Mouse (Mus musculus) kidney, postnatal 36 days (tissue): ENCODE measurements around the gene Gm20388.

Experiments used
- DNase-seq, 2 experiments: peaks; one replicate each; pipeline ENCODE4 v3.0.0; 2021 to 2022; ENCODE audit warnings: mixed read lengths in 2 of 2

Gene Gm20388

DNA sequence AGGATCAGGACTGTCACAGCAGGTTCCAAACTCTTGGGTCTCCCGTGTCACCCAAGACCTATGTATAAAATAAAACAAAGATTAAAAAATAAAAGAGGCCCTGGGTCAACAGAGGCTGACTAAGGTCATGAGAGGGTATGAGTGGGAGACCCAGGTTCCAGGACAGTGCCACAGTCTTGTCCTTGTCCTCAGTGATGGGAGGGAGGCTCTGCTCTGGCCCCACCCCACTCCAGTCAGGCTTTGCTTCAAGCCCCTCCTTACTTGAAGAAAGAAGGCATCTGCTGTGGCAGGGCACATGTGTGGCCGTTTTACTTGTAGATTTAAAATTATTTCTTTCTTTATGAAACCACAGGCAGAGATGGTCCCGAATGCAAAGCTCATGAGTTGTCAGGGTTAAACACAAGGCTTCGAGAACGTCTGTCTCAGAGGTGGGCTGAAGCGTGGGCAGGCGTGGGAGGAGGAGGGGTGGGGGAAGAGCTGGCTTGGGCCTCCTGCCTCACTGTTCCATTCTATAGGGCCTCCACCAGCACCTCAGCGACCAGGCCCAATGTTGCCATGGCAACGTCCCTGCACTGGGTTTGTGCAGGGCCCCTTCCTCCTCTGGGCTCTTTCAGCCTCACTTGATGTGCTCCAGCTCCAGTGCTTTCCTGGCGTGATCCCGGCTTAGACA, 4188.4 kb downstream of the Gm20388 start:
- DNase-seq, result no peak

DNA sequence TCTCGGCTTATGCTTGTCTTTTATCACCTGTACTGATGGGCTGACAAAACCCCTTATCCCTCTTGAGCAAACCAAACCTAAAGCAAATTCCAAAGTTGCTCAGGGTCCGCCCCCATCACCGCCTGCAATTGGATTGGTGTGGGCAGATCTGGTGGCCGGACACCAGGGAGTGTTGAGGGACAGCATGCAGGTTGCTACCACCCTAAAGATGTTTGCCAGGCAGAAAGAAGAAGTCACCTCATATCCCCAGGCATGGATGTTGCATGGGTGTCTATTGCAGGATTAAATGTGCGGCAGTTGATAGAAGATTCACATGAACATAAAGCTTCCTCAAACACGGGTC, 4189.0 kb downstream of the Gm20388 start:
- no peak for DNase-seq

DNA sequence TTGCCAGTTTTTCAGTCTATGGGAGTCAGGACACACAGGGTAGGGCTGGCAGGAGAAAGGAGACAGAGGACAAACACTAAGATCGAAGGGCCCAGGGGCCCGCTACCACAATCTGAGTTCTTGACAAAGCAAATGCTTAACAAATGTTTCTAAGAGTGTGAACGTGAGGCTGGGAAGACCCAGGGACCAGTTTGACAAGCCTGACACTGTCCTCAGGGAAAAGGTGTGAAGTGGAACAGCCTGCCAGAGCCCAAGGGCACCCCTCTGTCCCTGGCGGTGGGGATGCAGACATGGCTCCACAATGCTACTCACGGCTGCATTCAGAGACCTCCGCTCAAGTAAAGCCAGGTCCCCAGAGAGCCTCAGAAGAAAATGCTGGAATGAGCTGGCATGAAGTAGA, 4195.2 kb downstream of the Gm20388 start:
- no peak for DNase-seq

DNA sequence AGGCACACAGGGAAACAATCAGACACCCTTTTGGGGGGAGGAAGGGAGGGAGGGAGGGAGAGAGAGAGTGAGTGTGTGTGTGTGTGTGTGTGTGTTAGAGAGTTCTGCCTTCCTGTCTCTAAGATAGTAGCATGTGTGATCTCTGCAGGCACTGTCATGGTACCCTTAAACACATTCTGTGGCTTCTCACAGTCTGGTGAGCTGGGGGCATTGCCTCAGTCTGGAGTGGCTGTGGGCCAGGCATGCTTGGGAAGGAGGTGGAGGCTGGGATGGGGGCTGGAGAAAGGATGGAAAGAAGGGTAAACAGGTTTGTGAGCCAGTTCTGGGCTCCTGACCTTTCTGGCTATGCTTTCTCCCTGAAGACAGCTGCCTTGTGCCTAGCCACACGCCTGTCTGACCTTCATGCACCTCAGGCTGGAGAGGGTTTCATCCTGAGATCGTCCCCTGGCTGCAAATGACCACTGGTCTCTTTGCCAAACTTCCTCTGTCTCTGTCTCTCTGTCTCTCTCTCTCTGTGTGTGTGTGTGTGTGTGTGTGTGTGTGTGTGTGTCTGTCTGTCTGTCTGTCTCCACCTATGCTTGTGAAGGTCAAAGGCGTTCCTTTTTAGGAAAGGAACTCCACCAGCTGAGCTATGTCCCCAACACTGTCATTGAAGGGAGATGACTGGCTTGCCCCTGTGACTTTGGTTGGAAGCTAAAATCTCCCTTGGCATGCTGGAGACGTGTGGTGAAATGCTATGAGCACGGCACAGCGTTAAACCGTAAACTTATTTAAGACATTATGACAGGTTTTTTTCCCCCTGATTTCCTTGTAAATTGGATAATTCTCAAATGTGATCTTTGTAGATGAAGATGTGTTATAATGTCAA, 4195.9 kb downstream of the Gm20388 start:
- no peak for DNase-seq

DNA sequence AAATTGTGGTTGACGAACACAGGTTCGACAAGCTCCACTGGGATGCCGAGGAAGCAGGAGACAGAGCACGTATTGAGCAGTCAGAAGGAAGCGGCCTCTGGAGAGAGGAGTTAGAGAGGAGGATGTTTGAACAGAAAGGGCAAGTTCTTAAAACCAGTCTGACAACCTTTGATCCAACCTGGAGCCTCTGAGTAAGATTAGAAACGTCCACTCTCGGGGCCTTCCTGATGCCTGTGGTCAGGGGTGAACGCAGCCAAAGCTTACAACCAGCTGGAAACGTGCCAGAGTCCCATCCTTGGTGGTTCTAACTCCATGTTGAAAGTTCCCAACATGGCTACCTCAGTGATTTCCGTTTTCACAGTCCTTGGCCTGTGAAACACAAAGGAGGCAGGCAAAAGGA, 4202.5 kb downstream of the Gm20388 start:
- no peak for DNase-seq

DNA sequence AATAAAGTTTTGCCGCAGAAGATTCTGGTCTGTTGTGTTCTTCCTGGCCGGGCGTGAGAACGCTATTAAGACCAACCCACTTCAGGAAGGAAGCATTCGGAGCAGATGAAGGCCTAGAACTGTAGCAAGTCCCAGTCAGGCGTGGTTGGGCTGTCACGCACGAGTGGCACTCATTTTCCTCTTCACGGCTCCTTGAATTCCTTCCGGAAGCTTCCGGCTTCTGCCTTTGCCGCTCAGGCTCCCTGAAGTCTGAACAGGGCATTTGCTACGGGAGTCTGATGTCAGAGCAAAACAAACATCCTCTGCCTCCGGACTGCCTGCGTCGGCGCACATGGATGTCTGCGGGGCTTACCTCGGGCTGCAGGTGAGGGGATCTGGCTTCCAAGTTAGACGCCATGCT, 4214.6 kb downstream of the Gm20388 start:
- peak in 1 of 2 experiments; percentile 8 for DNase-seq

DNA sequence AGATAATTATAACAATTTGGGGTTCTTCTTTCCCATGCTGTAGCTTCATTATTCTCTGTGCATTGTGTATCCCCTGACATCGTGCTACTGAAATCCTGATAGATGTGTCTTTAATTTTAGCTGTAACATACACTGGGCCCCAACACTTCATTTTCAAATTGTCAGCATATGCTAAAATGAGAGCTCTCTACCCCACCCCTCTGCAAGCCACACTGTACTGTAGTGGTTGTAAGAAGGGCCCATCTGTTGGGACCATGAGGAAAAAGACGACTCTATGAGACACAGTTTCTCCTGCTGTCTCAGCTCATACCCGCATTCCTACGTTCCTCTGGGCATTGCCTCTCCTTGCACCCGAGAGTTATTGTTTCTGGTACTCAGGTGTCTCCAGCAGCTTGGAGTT, 4226.6 kb downstream of the Gm20388 start:
- no peak for DNase-seq

DNA sequence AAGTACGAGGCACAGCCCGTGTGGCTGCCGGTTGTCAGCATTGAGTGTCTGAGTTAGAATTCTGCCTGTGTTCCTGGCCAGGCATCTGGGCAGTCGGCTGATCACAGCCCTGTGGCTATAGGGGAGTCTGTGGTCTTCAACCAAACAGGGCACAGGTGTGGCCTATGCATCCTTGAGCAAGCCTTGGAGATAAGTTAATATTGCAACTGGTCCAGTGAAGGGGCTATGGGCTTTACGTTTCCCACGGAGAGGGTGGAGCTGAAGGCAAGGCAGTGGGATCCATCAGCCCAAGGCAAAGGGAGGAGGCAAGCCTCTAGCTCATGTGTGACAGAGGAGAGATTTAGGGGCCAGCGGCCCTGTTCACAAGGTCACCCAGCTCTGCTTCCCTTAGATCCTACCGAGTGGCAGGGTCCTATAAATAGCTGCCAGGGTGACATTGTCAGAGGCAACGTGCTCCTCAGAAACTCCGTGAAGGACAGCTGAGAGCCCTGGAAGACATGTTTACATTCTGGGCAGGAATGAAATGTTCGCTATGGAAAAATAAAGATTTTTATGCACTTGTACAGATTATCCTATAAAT, 4229.7 kb downstream of the Gm20388 start:
- no peak for DNase-seq

DNA sequence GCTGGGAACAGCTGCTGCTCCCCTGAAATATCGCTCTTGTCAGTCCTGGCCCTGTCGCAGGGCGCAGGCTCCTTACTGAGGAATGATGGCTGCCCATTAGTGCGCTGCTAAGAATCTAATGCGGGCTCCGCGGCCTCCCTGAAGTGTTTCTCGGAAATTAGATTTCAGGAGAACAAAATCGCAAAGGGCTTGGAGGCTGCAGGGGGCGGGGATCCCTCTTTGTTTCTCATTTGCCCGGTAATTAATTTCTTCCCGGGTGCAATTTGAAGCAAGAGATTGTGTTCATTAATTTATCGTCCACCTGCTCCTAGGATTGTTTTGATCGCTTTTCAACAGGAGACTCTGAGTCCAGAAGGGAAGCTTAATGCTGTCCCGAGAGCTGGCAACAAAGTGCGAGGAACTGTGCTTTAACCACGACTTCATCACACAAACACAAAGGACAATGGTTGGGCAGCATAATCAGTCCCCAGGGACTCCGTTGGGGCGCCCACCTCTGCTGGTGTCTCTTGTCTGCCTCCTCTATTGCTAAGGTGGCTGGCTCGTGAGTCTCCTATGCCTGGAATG, 4230.3 kb downstream of the Gm20388 start:
- no peak for DNase-seq

DNA sequence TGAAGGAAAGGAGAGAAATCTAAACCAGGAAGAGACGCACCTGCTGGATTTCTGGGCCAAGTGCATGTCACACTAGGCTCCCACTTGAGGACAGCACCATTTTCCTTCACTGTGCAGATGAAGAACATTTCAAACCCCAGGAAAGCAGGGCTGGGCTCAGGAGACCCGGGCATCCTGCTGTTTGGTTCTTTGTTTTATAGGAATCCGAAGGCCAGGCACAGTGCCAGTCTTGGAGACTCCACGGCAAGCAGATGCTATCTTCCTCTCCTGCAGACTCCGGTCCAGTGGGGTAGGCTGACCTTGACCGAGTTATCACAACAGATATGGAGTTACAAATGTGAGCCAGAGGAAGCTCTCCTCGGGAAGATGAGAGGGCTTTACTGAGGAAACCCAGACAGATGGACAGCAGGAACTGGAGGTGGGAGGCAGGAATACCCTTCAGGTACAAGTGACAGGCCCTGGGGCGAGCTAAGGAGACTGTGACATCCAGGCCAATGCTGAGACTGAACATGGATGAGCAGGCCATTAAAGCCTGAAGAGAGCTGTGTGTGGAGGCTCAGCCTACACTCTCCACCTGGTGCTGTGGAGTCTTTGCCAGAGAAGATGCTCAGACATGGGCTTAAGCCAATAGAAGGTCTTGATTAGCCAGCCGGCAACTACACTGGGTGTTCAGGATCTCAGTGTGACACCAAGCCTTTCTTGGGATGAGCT, 4231.2 kb downstream of the Gm20388 start:
- no peak for DNase-seq

DNA sequence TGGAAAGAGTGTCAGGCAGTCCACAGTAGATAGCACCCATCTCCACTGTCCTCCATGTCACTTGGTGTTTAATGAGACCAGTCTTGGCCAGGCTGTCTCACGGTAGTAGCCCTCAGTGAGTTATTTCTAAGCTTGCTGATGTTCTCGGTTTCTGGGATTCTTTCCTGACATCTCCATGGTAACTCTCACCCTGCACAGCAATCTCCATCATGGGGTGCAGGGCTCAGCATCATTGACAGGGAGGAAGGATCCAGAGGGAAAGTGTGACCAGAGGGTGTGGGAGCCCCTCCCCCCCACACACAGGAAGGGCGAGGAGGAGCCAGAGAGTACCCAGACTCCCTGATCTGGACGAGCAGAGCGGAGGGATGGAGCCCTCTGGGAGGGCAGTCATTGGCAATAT, 4232.4 kb downstream of the Gm20388 start:
- DNase-seq, result no peak

DNA sequence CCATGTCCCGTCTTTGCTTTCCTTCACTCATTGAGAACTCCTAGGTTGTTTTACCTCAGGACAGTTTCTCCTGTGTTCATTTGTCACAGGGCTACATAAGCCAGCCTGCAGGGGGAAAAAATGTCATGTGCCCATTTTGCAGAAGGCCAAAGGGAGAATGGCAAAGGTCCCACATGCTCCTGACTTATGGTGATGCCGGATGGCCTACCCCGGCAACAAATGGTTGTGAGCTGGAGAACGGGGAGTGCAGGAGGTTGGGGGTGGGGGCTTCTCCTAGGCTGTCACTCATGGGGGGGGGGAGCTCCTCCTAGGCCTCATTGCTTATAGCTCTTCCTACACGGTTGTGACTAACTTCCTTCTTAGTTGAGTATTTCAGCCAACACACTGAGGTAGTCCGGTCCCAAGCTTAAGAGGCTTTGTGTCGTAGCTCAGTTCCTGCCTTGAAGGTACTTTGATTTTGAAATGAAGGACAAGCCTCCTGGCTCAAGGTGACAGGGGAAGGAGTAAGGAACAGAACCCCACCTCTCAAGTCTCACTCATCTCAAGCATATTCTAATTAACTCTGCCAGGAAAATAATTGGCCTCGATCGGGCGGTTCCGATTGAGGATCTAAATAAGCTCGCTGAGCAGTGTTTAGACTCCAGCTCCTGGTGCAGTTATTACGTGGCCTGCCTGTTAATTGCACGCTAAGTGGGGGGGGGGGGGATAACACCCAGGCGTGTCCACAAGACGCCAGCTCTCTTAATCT, 4233.4 kb downstream of the Gm20388 start:
- no peak for DNase-seq

DNA sequence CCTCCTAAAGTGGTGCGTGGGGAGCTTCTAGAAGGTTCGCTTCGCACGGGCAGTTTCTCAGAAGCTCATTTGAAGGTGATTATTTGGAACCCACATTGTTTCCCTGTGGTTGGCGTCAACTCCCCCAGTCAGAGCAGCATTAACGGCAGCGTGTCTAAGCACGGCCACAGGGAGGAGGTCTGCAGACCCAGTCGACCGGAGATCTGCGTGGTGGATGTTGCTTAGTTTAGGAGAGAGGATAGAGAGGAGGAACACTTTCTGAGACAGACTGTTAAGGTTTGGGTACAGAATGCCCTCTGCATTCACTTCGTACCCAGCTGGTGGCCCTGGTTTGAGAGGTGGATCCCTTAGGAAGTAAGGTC, 4234.0 kb downstream of the Gm20388 start:
- no peak for DNase-seq

DNA sequence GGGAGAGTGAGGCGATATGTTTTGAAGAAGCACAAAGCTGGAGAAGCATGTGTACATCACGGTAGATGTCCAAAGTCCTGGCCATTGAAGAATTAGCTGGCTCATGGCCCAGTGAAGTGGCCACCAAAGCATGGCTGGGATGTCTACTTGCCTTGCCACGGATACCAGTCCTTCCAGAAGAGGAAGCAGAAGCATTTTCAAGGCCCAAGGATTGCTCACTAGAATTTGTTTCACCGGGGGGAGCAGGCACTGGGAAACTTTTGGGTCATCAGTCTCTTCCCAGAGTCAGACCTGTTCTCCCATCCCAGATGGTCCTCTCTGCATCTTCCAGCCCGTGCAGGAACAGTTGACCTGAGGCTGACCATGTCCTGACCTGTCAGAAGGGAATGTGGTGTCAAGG, 4235.6 kb downstream of the Gm20388 start:
- DNase-seq, result no peak

DNA sequence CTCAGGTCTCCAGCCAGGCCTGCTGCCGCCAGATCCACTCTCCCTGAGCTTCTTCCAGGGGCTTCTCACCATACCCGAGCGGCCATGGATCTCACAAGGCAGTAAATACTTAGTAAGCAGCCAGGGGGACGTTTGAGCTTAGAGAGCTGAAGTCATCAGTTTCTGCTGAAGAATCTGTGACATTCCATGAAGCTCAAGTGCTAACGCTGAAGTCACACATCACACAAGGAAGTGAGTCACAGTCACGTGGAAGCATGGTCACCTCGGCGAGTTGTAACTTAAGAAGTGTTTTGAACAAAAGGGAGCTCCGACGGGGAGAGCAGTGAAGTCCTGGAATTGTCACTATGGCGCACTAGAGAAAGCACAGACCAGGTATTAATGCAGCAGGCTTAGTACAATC, 4239.4 kb downstream of the Gm20388 start:
- no peak for DNase-seq

DNA sequence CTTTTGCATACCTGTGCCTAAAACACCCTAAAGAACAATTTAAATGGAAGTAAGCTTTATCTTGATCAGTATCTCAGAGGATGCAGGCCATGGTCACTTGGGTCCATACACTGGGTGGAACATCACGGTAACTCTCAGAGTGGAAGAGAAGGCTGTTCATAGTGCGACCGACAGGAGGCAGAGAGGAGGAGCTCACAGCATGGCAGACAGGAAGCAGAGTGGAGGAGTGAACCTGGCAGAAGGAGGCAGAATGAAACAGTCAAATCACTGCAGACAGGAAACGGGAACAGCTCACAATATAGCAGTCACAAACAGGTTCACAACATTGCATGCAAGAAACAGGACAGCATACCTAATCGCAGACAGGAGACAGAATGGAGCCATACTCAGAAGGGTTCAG, 4239.9 kb downstream of the Gm20388 start:
- no peak for DNase-seq

DNA sequence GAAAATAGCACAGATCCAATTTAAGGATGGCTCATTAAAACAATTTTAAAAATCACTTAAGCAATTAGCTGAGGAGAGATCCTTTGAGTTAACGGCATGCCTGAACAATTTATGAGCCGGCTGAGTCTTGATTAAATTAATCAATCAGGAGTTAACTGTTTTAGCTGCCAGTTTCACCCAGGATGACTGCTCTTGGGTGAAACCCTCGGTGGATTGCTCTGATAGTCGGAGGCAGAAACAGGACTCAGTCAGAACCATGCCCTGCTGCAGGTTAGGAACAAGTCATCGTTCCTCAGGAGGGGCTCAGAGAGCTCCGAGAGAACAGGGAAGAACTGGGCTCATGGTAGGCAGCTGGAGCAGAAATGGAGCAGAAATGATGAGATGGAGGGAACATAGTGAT, 4241.2 kb downstream of the Gm20388 start:
- DNase-seq, result no peak

DNA sequence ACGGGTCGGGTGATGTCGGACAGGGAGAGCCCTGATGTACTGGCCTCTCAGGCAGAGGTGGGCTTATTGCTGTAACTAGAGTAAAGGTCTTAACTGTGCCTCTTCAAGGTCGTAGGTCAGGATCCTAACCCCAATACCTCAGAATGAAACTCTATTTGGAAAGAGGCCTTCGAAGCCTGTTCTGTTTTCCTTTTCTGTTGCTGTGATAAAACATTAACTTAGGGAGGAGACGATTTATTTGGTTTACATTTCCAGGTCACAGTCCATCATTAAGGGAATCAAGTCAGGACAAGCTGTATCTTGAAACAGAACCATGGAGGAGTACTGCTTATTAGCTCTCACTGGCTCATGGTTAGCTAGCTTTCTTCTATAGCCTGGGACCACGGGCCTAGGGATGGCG, 4242.1 kb downstream of the Gm20388 start:
- no peak for DNase-seq

DNA sequence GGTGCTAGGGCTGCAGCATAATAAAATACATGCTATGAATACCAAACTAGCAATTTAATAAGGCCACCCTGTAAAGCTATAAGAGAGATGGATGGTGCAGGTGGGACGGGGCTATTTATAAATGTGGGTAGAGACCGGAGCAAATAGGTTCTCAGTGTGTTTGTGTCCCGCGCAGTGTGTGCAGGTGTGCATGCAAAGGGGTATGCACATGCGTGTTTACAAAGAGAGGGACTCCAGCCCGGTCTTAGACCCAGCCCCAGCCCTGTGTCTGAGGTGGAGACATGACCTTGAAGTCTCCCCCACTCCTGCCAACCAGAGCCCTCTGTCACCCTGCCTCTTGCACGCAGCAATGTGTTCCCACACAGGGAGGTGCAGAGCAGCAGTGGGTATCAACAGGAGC, 4245.7 kb downstream of the Gm20388 start:
- DNase-seq, result no peak

DNA sequence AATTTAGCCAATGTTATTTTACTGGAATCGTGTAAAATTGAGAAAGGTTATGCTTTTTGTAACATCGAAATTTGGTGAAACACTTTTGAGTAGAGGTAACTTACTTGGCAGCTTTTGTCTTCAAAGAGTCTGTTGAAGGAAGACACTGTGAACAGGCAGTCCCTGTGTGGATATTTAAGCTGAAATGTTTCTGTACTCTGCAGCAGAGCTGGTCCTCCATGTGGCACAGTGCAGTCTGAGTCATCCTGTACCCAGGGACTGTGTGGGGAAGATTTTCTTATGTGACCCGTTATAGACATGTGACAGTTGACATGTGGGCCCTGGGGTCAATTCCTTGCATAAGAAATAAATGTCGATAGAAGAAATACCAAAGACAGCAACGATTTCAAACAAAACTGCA, 4251.0 kb downstream of the Gm20388 start:
- no peak for DNase-seq

DNA sequence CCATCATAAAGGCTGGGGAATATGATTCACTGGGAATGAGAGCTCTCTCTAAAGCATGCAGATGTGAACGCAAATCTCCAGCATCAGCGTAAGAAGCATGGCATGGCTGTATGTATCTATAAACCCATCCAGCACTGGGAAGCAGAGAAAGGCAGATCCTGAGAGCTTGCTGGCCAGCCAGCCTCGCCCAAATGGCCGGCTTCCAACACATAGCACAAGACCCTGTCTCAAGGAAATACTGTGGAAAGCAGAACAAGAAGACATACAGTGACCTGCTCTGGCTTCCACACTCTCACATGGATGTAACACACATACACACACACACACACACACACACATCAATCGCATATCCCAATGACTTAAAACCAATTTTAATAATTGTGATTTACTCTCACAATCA, 4252.6 kb downstream of the Gm20388 start:
- DNase-seq, result no peak

DNA sequence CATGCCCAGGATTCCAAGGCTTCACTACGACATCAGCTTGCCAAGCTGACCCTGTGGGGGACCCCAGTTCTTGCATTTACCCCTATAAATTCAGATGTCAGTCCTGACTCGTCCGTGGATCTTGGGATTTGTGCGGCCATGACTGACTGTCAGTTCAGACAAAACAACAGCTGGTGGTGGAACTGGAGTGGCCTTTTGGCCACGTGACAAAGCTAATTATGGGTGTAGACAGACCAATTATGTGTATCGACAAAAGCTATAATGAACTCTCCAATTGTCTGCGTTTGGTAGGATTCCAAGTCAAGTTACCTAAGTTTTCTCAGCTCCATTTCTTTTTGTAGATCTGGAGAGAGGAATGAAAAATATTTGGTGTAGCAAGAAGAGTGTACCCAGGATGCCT, 4259.1 kb downstream of the Gm20388 start:
- DNase-seq, result no peak

DNA sequence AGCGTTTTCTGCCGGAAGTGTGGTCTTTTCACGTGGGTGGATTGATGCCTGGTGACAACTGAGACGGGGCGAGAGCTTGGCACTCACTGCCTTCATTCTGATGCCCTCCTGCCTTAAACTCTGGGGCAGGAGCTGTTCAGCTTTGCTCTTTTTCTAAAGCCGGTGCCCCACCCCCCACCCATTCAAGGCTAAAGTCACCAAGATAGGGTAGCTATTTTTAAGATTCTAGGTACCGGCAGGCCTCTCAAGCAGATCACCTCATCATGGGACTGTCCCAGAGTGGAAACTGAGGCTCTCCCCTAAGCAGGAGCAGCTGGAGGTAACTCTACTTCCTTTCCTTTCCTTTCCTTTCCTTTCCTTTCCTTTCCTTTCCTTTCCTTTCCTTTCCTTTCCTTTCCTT, 4260.0 kb downstream of the Gm20388 start:
- no peak for DNase-seq
